Mouse (Mus musculus) gastrocnemius, postnatal 4 days (tissue): Measurements from ENCODE around the gene Pik3c2g. TPM values are rescaled to one million over a fixed set of nuclear protein-coding genes. Genes with fewer than 3 reads are reported as not detected.
"Not testable (repeated sequence)": the region's sequence is repeated elsewhere in the genome, so short reads cannot be mapped to it uniquely, and the experiment has no call there.

ENCODE experiments used
- DNase-seq, 2 experiments: peaks; one replicate each; pipeline ENCODE4 v3.0.0; 2021 to 2022; ENCODE audit warnings: low spot score in 2 of 2, mixed read lengths in 2 of 2
- total RNA-seq, 2 experiments: library from RNA; stranded (reverse); gene quantifications; 2 replicates each; pipeline ENCODE4 v1.2.3; 2021

The Pik3c2g gene
- total RNA-seq, 2 experiments from 2014 or later: 0.12 to 0.23 TPM

DNA sequence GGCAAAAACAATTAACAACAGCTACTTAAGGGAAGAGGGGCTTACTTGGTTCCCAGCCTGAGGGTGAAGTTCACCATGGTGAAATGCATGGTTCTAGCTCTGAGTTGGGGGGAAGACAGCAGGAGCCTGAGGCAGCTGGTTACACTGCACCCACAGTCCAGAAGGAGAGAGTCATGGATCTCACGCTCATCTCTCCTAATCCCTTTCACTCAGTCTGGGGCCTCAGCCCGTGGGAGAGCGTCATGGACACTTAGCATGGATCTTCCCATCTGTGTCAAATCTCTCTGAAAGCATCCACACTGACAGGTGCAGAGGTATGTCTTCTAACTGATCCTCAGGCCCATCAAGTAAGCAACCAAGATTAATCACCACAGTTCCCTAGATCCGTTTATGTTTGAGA lies 320.1 kb downstream of the Pik3c2g start:
- no peak for DNase-seq

- peak in 1 of 2 experiments; percentile 33 for DNase-seq
These were observed 322.1 kb downstream of the Pik3c2g start for GRCm38 (mm10) chr6:139908997-139909669.

GRCm38 (mm10) chr6:139928766-139929165 lies 341.7 kb downstream of the Pik3c2g start:
- DNase-seq: no peak

- DNase-seq: no peak
These were observed 347.8 kb downstream of the Pik3c2g start for GRCm38 (mm10) chr6:139934861-139935260.

DNA sequence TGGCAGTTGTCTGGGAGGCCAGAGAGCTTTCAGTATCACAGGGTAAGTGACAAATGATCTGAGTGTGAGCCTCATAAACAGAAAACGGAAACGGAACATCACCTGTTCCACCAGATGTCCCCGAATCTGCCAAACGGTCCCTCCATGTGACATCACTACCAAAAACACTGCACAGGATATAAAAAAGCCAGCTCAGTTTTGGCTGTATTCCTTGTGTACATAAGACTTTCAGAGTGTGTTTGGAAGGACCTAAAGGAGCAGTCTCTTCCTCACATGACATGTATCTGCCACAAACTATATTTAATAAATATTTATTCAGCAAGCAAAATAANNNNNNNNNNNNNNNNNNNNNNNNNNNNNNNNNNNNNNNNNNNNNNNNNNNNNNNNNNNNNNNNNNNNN lies 350.6 kb downstream of the Pik3c2g start:
- DNase-seq: not testable (repeated sequence)

DNA sequence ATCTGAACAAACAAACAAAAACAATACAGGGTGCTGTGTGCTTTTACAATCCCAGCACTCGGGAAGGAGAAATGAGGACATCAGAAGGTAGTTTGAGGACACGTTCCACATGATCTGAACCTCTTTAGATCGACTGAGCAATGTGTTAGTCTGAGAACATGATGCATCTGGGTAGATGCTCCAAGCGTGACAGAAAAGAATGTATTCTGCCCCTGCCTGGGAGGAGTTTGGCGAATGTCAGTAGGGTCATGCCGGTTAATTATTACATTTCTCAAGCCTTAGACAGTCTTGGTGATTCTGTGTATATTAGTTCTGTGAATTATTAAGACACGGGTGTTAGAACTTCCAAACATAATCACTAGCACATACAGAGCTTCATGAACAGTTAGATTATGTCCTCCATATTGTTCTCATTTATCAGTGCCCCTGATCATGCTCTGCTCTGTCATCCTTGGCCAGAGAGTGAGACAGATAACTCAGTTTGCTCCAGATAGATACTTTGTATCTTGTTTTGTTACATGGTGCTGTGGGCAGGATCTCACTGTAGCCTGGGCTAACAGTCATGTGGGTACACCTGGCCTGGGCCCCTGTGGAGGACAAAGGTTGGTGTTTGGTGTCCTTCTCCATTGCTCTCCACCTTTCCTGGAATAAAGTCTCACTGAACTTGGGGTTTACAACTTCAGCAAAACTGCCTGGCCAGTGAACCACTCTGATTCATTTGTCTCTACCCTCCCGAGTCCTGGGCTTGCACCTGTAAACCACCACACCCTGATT lies 360.3 kb downstream of the Pik3c2g start:
- no peak for DNase-seq

DNA sequence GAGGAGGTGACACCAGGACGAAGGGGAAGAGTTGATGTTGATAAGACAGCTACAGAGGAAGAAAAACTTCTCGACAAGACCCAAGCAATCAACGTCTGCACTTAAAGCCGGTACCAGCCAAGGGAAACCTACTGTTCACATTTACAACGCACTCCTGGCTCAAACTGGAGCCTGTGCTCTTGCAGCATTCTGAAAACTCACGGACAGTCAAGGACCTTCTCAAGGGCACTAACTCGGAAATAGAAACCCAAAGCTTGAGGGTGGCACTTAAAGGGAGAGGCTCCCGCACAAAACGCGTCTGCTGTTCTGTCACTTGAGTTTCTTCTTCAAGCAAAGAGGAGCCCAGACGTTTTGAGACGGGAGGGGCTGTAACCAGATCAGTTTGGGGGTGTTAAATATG lies 366.6 kb downstream of the Pik3c2g start:
- DNase-seq: no peak

- DNase-seq: peak in 1 of 2 experiments; percentile 15
These were observed 370.7 kb downstream of the Pik3c2g start for GRCm38 (mm10) chr6:139957531-139958241.

DNA sequence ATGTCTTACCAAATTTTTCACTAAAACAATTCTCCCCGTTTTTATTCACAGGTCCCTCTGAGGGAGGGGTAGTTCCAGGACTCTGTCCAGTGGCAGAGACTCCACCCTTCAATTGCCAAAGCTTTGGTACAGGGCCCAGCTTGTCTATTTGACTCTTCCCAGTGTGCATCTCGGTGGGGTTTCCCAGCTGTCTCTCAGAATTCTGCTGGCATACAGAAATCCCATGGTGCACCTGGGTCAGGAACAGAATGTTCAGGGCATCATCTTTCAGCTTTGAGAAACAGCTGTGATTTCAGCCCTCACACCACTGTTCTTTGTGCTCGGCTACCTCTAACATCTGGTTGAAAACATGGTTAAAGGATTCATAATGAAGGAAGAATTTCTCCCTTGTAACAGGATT lies 376.8 kb downstream of the Pik3c2g start:
- DNase-seq: peak in 1 of 2 experiments; percentile 32

DNA sequence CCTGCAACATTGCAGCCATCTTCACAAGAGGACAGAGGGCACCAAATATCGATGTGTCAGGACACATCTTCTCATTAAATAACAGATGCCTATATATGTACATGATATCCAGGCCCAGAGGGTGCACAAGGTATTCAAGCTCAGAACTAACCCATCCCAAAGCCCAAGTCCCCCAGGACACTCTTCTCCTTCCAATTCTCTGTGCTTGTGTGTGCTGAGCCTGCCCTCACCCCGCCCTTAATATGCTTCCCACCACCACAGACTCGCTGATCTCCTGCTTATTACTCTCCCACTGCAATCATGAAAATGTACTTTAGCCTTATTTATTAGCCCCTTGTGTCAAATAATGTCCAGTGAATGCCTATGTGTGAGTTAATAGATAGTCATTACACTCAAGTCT lies 377.9 kb downstream of the Pik3c2g start:
- no peak for DNase-seq

GRCm38 (mm10) chr6:139966684-139967083 lies 379.7 kb downstream of the Pik3c2g start:
- DNase-seq: no peak

GRCm38 (mm10) chr6:139971608-139972298 lies 384.7 kb downstream of the Pik3c2g start:
- no peak for DNase-seq

DNA sequence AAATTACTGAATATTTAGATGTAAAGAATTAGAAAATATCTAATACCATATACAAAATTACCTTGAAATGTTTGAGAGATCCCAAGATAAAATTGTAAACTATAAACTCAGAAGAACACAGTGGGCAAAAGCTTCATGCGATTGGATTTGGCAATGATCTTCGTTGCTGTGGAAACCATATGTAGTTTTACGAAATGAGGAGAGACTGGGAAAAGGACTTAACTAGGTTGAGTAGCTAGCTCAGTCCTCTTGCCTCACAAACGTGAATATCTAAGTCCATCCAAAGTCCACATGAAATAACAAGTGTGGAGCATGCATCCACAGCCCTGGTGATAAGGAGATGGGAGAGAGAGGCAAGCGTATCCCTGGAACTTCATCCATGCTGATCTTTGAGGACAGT lies 387.6 kb downstream of the Pik3c2g start:
- no peak for DNase-seq

- no peak for DNase-seq
These were observed 391.1 kb downstream of the Pik3c2g start for GRCm38 (mm10) chr6:139978114-139978513.

- no peak for DNase-seq
These were observed 394.0 kb downstream of the Pik3c2g start for GRCm38 (mm10) chr6:139981061-139981460.

- DNase-seq: no peak
These were observed 397.0 kb downstream of the Pik3c2g start for GRCm38 (mm10) chr6:139984069-139984468.

DNA sequence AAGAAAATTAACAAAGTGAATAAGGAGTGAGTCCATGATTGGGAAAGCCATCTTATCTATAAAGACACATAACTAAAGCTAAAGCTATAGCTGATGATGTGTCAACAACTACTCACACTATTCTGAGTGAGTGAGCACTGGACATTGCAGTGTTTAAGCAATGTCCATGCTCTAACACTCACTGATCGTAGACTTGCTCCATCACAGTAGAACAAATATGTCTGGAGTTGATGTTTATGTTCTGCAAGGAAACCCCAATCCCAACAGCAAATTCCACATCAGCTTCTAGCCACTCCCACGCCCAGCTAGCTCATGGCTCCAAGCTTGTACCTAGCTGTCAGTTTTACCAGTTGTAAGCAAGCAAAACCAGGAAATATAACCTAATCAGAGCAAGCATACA lies 399.5 kb downstream of the Pik3c2g start:
- DNase-seq: no peak

DNA sequence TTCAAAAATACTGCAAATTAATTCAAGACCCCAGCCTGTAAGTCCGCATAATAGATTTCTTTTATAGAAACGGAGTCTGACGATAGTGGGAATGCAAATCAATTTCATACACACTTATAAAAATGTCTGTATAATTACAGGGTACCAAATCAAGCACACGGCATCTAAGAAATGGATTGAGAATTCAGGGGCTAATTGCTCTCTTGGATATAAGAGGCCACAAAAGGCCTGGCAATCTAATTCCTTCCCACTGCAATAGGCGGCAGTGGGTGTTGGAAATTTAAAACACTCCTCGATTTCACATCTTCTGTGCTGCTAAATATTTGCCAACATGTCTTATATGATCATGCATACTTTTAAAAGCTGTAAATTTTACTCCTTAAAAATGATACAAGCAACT lies 402.1 kb downstream of the Pik3c2g start:
- no peak for DNase-seq

DNA sequence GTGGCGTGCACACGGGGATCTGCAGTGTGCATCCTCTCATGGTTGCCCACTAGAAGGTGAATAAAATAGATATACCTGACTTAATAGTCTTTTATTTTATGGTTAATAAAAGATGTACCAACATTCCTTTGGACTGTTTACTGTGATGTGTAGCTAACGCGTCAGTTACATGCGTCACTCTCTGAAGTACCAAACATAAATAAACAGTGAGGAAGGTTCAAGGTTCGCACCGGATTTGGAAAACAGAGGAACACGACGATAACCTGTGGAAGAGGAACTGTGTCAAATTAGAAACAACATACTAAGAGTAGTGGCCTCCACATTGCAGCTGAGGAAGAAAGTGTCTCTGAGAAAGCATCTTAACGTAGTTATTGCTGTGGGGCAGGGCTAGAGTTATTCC lies 402.6 kb downstream of the Pik3c2g start:
- no peak for DNase-seq

DNA sequence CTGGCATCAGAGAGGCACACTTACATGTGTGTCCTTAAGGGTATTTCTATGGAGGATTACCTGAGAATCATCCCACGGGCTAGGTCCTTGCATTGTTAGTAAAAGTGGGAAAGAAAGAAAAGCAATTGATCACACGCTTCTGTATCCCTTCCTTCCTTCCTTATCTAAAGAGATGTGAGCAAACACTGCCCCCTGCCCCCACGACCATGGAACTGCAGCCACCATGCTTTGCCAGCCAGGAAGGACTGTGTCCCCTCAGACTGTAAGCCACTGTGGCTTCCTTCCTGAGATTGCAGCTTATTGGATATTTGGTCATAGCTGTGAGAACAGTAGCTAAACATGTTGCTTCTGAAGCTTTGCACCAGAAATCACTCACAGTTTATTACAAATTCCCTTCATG lies 418.2 kb downstream of the Pik3c2g start:
- no peak for DNase-seq
